Mouse (Mus musculus): ENCODE measurements around the gene Map1a.
A peak's percentile ranks its signal among the peaks of the same experiment; 100 is the strongest.

Gene Map1a

GRCm38 (mm10) chr2:121308997-121309416, 19.6 kb downstream of the Map1a start:
- DNase-seq (ENCODE audit: low spot score in 2 of 2), result no peak

- DNase-seq (ENCODE audit: low spot score in 2 of 2), result no peak
Observed at GRCm38 (mm10) chr2:121316278-121316677, 26.9 kb downstream of the Map1a start.

DNA sequence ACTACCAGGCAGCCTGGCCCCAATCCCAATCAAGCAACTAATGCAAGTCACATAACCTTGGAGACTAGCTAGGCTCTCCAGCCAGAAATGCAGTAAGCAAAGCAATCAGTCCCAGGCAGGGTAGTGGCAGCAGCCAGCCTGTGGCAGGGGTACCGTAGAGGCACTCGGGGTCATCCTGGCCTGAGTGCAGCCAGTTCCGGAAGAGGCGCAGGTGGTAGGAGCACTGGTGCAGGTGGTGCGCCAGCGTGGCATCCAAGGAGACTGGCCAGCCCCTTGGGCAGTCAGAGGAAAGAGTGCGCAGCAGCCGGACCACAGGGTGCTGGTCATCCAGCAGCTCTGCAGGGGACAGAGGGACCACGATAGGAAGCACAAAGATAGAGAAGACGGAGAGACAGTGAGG, 33.6 kb downstream of the Map1a start:
- no peak for DNase-seq (ENCODE audit: low spot score in 2 of 2)

- no peak for DNase-seq (ENCODE audit: low spot score in 2 of 2)
Observed at GRCm38 (mm10) chr2:121323693-121324470, 34.5 kb downstream of the Map1a start.

GRCm38 (mm10) chr2:121329492-121329891, 40.1 kb downstream of the Map1a start:
- no peak for DNase-seq (ENCODE audit: low spot score in 2 of 2)

GRCm38 (mm10) chr2:121339057-121339456, 49.7 kb downstream of the Map1a start:
- DNase-seq (ENCODE audit: low spot score in 2 of 2), result no peak

DNA sequence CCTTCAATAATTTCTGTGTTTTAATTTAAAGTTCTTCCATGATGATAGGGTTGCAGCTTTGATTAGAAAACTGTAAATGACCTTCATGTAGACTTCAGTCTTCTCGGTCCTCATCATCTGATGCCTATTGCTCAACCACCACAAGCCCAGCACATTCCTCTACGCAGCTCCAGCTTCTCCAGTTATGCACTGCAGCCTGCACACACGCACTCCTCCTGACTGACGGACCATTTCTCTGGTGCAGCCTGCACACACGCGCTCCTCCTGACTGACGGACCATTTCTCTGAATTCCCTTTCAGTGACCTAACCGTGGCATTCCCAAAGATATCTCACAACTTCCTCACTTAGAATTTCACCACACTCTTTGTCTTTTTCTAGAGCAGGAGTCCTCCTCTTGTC, 63.8 kb downstream of the Map1a start:
- no peak for DNase-seq (ENCODE audit: low spot score in 2 of 2)

GRCm38 (mm10) chr2:121354378-121354777, 65.0 kb downstream of the Map1a start:
- DNase-seq (ENCODE audit: low spot score in 2 of 2), result no peak

- peak; percentile 98 for DNase-seq (ENCODE audit: low spot score in 2 of 2)
Observed at GRCm38 (mm10) chr2:121354820-121355592, 65.6 kb downstream of the Map1a start, which contains the start of gene Ppip5k1. Gene Ppip5k1, minus strand, starts transcription at chr2:121355396.

DNA sequence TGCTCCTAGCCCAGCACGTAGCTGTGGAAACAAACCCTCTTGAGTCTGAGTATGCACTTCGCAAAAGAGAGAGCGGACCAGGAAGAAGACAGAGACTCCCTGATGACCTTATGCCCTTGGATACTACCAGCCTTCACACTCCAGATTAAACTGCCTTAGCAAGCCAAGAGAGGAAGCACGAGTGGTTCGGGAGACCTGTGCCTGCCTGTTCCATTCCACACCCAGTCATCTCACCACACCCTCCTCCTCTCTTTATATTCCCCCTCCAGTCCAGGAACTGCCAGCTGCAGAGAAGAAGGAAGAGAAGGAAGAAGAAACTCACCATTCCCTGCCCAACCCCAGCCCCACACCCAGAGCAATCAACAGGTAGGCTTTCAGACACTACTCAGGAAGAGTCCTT, 68.1 kb downstream of the Map1a start, which contains the start of gene Ckmt1:
Ckmt1 (plus strand) TSS at position 221 of the 400 bp plus-strand sequence.
- DNase-seq (ENCODE audit: low spot score in 2 of 2), result no peak

DNA sequence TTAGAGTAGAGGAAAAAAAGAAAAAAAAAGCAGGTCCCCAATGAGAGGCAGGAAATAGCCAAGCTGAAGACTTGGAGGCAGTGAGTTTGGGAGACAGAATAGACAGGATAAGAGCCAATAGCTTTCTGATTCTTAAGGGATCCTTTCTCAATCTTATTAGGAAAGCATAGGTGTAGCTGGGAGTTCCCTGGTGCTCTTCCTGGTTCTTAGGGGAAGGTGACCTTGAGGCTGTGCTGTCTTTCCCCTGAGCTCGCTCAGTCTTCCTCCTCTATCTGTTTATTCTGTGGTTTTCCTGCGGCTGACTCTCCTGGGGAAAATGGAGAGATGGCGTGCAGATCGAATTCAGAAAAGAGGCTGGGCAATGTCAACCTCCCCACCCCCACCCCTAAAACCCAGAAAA, 68.6 kb downstream of the Map1a start:
- no peak for DNase-seq (ENCODE audit: low spot score in 2 of 2)

GRCm38 (mm10) chr2:121358381-121358780, 69.0 kb downstream of the Map1a start:
- peak in 1 of 2 experiments; percentile 47 for DNase-seq (ENCODE audit: low spot score in 2 of 2)

DNA sequence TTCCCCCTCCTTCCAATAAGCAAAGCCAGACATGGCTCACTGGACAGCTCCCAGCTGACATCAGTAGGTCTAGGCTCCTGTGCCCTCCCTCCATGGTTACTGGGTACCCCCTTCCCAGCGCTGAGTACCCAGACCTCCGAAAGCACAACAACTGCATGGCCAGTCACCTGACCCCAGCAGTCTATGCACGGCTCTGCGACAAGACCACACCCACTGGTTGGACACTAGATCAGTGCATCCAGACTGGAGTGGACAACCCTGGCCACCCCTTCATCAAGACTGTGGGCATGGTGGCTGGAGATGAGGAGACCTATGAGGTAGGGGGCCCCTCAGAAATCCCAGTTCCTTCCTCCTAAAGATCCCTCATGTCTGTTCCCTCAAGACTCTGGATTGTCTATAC, 70.1 kb downstream of the Map1a start:
- DNase-seq (ENCODE audit: low spot score in 2 of 2), result no peak

Measured in cerebellum, postnatal 4 days (tissue).